Mouse (Mus musculus): ENCODE results near the gene Cdk5r2. TPM values are rescaled to one million over a fixed set of nuclear protein-coding genes. Genes with fewer than 3 reads are reported as not detected.

The Cdk5r2 gene
- polyA plus RNA-seq, 1 experiment from 2014 or later = 4.0 TPM

DNA sequence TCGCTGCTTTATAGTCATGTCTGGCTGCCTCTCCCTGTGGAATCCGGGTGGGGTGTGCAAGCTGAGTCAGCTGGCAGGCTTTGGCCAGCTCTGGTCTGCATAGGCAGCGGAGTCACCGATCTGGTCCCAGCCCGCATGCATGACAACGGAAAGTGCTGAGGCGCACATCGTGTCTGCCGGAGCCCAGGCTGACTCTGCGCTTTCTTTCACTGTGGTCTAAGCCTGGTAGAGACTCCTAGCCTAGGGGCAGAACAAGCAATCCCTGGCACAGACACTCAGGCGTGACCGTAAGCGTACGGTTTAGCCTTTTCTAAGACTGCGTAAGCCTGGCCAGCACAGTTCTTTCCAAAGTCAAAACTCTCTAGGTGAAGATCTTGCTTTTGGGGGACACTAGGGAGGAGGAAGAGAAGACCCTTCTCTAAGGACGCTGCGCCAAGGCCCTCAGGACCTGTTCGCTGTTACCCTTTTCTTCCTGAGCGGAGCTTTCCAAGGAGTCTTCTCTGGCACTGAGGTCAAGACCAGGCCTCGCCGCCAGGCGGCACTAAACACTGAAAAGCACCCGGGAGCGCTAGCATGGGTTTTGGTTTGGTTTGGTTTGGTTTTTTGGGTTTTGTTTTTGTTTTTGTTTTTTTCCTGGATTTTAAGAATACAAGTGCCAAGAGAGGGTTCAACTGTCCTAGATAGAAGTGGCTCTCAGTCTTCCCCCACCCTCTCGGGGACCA, 38.6 kb downstream of the Cdk5r2 start, which contains the start of gene Cryba2:
Cryba2 (minus strand) TSS at position 10 of the 722 bp plus-strand sequence.
- WGBS = 3% methylated on average over 25 of the region's 25 CpGs
- Histone ChIP-seq H3K4me1 (ENCODE audit: control insufficient read depth, insufficient read depth, low read length) (peaks cover 8% of the 10 kb centered on the region), H3K27me3 (ENCODE audit: control insufficient read depth, insufficient read depth, low read length) (peaks cover 89% of the 10 kb centered on the region), H3K4me3 (ENCODE audit: low read depth, low read length) (no peak within 1 kb of the TSS), H3K27ac (ENCODE audit: low read depth, low read length) (no peak within 1 kb of the TSS), H3K9me3 (ENCODE audit: control insufficient read depth, low read length) (no peaks in the 10 kb centered on the region), H3K4me2 (ENCODE audit: low read depth) (peak within 1 kb of the TSS; percentile 15), H3K36me3 (ENCODE audit: control insufficient read depth, insufficient read depth, low read length) (no peaks in the 10 kb centered on the region), H3K9ac (ENCODE audit: low read length) (no peak within 1 kb of the TSS)
- DNase-seq (ENCODE audit: low spot score) (peak; percentile 82), ATAC-seq (ENCODE audit: insufficient read depth, low FRiP score, low TSS enrichment) (peak; percentile 27; the same call in 1 of the 2 replicates)

DNA sequence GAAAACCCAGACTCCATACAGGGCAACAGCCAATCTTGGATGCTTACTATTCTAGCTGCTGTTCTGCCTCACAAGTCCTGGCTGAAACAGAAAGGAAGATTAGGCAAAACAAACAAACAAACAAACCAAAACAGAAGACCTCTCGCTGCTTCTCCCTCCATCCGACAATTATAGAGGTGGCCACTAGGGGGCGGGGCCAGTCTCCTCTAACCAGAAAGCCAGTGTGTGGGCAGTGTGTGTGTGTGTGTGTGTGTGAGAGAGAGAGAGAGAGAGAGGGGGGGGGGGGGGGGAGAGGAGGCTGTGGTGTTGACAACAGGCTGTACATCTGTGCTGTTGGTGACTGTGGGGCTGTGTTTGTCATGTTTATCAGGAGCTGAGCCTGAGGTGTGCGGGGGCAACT, 40.2 kb downstream of the Cdk5r2 start:
- peaks cover 93% of the 10 kb centered on the region for H3K27me3 ChIP-seq (ENCODE audit: control insufficient read depth, insufficient read depth, low read length)
- no peak overlapping the region for H3K9ac ChIP-seq (ENCODE audit: low read length)
- no peak overlapping the region for H3K4me3 ChIP-seq (ENCODE audit: low read depth, low read length)
- whole genome bisulfite sequencing = 19% methylated on average over 4 of the region's 4 CpGs
- peak; percentile 64 for DNase-seq (ENCODE audit: low spot score)
- peak; percentile 49; the same call in 1 of the 2 replicates for ATAC-seq (ENCODE audit: insufficient read depth, low FRiP score, low TSS enrichment)
- H3K4me2 ChIP-seq (ENCODE audit: low read depth) = no peak overlapping the region
- H3K4me1 ChIP-seq (ENCODE audit: control insufficient read depth, insufficient read depth, low read length) = peaks cover 8% of the 10 kb centered on the region
- no peaks in the 10 kb centered on the region for H3K9me3 ChIP-seq (ENCODE audit: control insufficient read depth, low read length)
- no peak overlapping the region for H3K27ac ChIP-seq (ENCODE audit: low read depth, low read length)
- no peaks in the 10 kb centered on the region for H3K36me3 ChIP-seq (ENCODE audit: control insufficient read depth, insufficient read depth, low read length)

DNA sequence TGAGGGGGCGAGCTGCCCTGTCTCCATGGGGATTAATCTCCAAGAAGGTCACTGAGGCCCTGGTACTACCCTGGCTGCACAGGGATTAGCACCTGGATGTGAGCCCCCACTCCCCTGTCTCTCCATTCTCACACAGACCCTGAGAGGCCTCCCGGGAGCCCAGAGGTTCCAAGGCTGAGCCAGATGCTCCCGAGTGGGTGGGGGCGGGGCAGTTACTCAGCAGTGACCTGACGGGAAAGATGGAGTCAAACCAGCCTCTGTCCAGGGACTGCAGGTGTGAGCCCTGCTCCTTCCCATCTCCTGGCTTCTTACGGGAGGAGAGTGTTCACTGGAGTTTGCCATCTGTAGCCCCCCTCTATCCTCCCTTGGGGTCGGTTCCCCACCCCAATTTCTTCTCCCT, 43.2 kb downstream of the Cdk5r2 start:
- ATAC-seq (ENCODE audit: insufficient read depth, low FRiP score, low TSS enrichment) = no peak
- WGBS = 3% methylated on average over 7 of the region's 7 CpGs

DNA sequence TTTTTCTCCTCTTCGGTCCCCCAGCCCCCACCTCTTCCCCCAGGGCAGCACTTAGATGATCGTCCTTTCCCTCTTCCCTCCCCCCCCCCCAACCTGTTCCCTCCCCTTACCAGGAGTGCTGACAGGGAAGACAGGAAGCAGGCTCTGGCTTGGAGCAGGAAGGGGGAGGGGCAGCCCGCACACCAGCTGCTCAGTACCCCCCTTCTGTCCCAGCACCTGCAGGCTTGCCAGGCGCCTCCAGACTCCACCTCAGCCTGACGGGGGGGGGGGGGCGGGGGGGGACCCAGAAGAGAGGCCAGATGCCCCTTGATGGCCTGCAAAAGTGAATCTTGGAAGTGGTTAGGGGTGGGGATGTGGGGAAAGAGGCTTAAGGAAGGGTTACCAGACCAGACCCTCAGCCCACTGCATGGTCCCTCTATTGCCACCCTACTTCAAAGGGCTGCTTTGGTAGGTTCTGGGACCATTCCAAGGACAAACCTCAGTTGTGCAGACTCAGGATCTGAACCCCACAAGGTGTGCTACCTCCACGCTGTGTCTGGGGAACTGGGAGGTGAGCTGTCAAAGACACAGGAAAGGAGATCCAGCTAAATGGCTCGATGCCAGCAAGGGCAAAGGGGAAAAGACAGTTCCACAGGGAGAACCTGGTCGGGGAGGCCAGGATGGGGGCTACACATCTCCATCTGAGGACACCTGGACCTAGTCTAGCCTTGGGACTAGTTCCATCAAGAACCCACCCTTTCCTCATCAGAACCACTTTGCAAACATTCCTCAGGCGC, 44.1 kb downstream of the Cdk5r2 start:
- no peak for ATAC-seq (ENCODE audit: insufficient read depth, low FRiP score, low TSS enrichment)
- WGBS = 8% methylated on average over 7 of the region's 10 CpGs

More for the DNA sequence above, 43.2 kb downstream of the Cdk5r2 start:
- Histone ChIP-seq H3K27me3 (ENCODE audit: control insufficient read depth, insufficient read depth, low read length) (peaks cover 90% of the 10 kb centered on the region), H3K27ac (ENCODE audit: low read depth, low read length) (no peak overlapping the region), H3K4me1 (ENCODE audit: control insufficient read depth, insufficient read depth, low read length) (peaks cover 5% of the 10 kb centered on the region; the same call in 1 of the 2 replicates), H3K36me3 (ENCODE audit: control insufficient read depth, insufficient read depth, low read length) (no peaks in the 10 kb centered on the region), H3K9ac (ENCODE audit: low read length) (no peak overlapping the region), H3K9me3 (ENCODE audit: control insufficient read depth, low read length) (no peaks in the 10 kb centered on the region), H3K4me3 (ENCODE audit: low read depth, low read length) (no peak overlapping the region), H3K4me2 (ENCODE audit: low read depth) (no peak overlapping the region)
- DNase-seq (ENCODE audit: low spot score) = no peak

DNA sequence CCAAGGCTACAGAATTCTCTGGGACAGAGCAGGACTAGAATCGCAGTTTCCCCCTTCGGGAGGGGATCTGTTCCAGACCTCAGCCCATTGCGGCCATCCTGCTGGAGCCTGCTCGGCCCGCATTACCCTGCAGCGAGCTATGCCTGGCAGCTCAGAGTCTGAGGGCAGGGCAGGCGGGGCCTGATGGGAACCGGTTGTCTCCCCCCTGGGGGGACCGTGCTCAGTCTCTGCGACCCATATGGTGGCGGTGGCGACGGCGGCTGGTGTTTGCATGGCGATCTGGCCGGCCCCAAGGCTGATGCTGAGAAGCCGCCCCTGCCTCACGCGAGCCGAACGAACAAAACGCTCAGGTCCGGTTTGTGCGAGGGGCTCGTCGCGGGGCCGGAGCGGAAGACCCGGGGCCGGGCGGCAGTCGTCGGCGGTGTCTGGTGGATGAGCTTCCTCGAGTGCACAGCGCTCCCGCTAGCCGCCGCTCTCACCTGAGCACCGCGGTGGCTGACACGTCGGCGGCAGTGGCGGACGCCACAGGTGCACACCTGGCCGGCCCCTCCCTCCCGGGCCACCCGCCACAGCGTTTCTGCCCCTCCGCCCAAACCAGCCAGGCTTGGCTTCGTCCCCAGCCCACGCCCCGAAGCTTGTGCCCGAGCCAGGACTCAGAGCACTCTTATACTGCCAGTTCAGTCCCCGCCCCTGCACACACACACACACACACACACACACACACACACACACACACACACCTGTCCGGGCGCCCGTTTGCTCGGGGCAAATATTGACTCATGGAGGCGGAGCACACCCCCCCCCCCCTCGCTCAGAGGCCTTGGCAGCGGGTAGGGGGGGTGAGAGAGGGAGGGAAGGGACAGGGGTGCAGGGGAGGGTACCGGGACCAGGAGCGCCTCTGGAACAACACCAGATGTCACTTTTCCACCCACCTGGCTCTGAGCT, 45.9 kb downstream of the Cdk5r2 start:
- WGBS = under 1% methylated on average over 54 of the region's 66 CpGs
- no peaks in the 10 kb centered on the region for H3K36me3 ChIP-seq (ENCODE audit: control insufficient read depth, insufficient read depth, low read length)
- ATAC-seq (ENCODE audit: insufficient read depth, low FRiP score, low TSS enrichment) (peak; percentile 54; the same call in 1 of the 2 replicates), DNase-seq (ENCODE audit: low spot score) (no peak)
- H3K4me2 ChIP-seq (ENCODE audit: low read depth) = peak overlapping the region; percentile 45
- 0 out of 2 replicates have a peak, but pooled peaks cover 2% of the 10 kb centered on the region for H3K4me1 ChIP-seq (ENCODE audit: control insufficient read depth, insufficient read depth, low read length)
- no peaks in the 10 kb centered on the region for H3K9me3 ChIP-seq (ENCODE audit: control insufficient read depth, low read length)
- peak overlapping the region; percentile 2 for H3K4me3 ChIP-seq (ENCODE audit: low read depth, low read length)
- no peak overlapping the region for H3K9ac ChIP-seq (ENCODE audit: low read length)
- H3K27me3 ChIP-seq (ENCODE audit: control insufficient read depth, insufficient read depth, low read length) = peaks cover 70% of the 10 kb centered on the region
- H3K27ac ChIP-seq (ENCODE audit: low read depth, low read length) = no peak overlapping the region

More for the DNA sequence above, 44.1 kb downstream of the Cdk5r2 start:
- Histone ChIP-seq H3K9me3 (ENCODE audit: control insufficient read depth, low read length) (no peaks in the 10 kb centered on the region), H3K4me3 (ENCODE audit: low read depth, low read length) (no peak overlapping the region), H3K4me1 (ENCODE audit: control insufficient read depth, insufficient read depth, low read length) (0 out of 2 replicates have a peak, but pooled peaks cover 2% of the 10 kb centered on the region), H3K36me3 (ENCODE audit: control insufficient read depth, insufficient read depth, low read length) (no peaks in the 10 kb centered on the region), H3K4me2 (ENCODE audit: low read depth) (no peak overlapping the region), H3K27ac (ENCODE audit: low read depth, low read length) (no peak overlapping the region), H3K9ac (ENCODE audit: low read length) (no peak overlapping the region), H3K27me3 (ENCODE audit: control insufficient read depth, insufficient read depth, low read length) (peaks cover 85% of the 10 kb centered on the region)
- no peak for DNase-seq (ENCODE audit: low spot score)

DNA sequence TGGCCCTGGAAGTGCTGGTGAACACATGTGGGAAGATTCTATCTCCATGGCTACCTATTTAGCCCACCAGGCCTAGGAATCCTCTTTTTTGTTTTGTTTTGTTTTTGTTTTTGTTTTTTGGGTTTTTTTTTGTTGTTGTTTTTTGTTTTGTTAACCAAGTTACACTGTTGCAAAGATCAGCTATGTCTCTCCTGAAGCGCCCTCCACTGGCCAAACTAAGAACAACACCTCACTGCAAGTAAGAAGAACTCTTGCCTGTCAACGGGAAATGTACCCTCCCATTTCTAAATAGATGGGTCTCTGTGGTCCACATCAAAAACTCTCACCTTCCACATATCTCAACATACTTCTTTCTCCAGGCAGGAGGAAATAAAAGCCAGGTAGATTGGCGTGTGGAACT, 47.0 kb downstream of the Cdk5r2 start:
- 5% methylated on average over 3 of the region's 3 CpGs for WGBS
- no peak for ATAC-seq (ENCODE audit: insufficient read depth, low FRiP score, low TSS enrichment)
- H3K36me3 ChIP-seq (ENCODE audit: control insufficient read depth, insufficient read depth, low read length) = no peaks in the 10 kb centered on the region
- H3K27me3 ChIP-seq (ENCODE audit: control insufficient read depth, insufficient read depth, low read length) = peaks cover 60% of the 10 kb centered on the region
- H3K9ac ChIP-seq (ENCODE audit: low read length) = no peak overlapping the region
- 0 out of 2 replicates have a peak, but pooled peaks cover 2% of the 10 kb centered on the region for H3K4me1 ChIP-seq (ENCODE audit: control insufficient read depth, insufficient read depth, low read length)
- no peak overlapping the region for H3K4me3 ChIP-seq (ENCODE audit: low read depth, low read length)
- H3K9me3 ChIP-seq (ENCODE audit: control insufficient read depth, low read length) = no peaks in the 10 kb centered on the region
- H3K4me2 ChIP-seq (ENCODE audit: low read depth) = no peak overlapping the region
- peak; percentile 67 for DNase-seq (ENCODE audit: low spot score)
- H3K27ac ChIP-seq (ENCODE audit: low read depth, low read length) = no peak overlapping the region

DNA sequence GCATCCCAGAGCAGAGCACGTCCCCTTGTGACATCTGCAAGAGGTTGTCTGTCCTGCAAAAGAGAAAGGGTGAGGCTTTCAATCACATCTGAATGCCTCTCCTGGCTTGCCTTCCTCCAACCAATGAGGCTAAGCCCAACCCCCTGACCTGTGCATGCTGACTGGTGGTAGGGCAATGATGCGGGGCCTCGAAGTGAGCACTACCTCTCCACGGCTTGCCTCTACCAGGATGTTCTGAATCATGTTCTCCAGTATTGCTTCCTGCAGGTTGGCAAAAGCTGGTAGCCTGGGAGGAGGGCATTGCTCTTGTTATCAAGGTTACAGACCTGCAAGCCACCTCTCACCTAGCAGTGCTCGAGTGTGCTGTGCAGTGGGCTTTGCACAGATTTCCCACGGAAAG, 47.5 kb downstream of the Cdk5r2 start:
- no peak overlapping the region for H3K9ac ChIP-seq (ENCODE audit: low read length)
- DNase-seq (ENCODE audit: low spot score) = no peak
- peaks cover 55% of the 10 kb centered on the region for H3K27me3 ChIP-seq (ENCODE audit: control insufficient read depth, insufficient read depth, low read length)
- no peak for ATAC-seq (ENCODE audit: insufficient read depth, low FRiP score, low TSS enrichment)
- WGBS = 16% methylated on average over 6 of the region's 6 CpGs
- no peaks in the 10 kb centered on the region for H3K9me3 ChIP-seq (ENCODE audit: control insufficient read depth, low read length)
- 0 out of 2 replicates have a peak, but pooled peaks cover 2% of the 10 kb centered on the region for H3K4me1 ChIP-seq (ENCODE audit: control insufficient read depth, insufficient read depth, low read length)
- H3K4me2 ChIP-seq (ENCODE audit: low read depth) = no peak overlapping the region
- H3K4me3 ChIP-seq (ENCODE audit: low read depth, low read length) = no peak overlapping the region
- no peak overlapping the region for H3K27ac ChIP-seq (ENCODE audit: low read depth, low read length)
- no peaks in the 10 kb centered on the region for H3K36me3 ChIP-seq (ENCODE audit: control insufficient read depth, insufficient read depth, low read length)
